Mouse (Mus musculus) CH12.LX (cell line): ENCODE results near the gene Reps1. TPM values are rescaled to one million over a fixed set of nuclear protein-coding genes. Genes with fewer than 3 reads are reported as not detected.

Source experiments
- DNase-seq: peaks from one replicate; pipeline ENCODE4 v3.0.0-alpha.2; 2013; ENCODE audit errors: extremely low read depth
- H3K27ac ChIP-seq: 2 replicates; pipeline ENCODE4 v1.5.1; 2012; ENCODE audit warnings: low read depth, mild to moderate bottlenecking, control low read depth, moderate library complexity; ENCODE audit not compliant: insufficient read depth
- H3K27me3 ChIP-seq: replicated peaks from 2 replicates; pipeline ENCODE3; 2012; ENCODE audit warnings: inconsistent platforms
- H3K36me3 ChIP-seq, 2 experiments: replicated peaks in 1 of 2; 2 replicates each; pipeline versions ENCODE3 to v1.6.1; 2012; ENCODE audit warnings: inconsistent platforms in 1 of 2, low read length in 1 of 2, mild to moderate bottlenecking in 1 of 2, mixed read lengths in 1 of 2, moderate library complexity in 1 of 2; ENCODE audit not compliant: control insufficient read depth in 1 of 2, insufficient read depth in 1 of 2
- H3K4me1 ChIP-seq, 2 experiments: 2 replicates each; pipeline ENCODE4 v1.6.1; 2012; ENCODE audit warnings: inconsistent platforms in 1 of 2, moderate library complexity in 1 of 2; ENCODE audit not compliant: insufficient read depth in 2 of 2, control insufficient read depth in 1 of 2
- H3K4me2 ChIP-seq: 2 replicates; pipeline ENCODE4 v1.6.1; 2012; ENCODE audit warnings: low read depth, mild to moderate bottlenecking, control low read depth; ENCODE audit not compliant: poor library complexity, insufficient read depth, severe bottlenecking
- H3K4me3 ChIP-seq, 3 experiments: fragments of 150-350 bp in 1 of 3; sonication (generic) in 1 of 3; replicated peaks in 1 of 3; 2 replicates each; pipeline versions ENCODE3 to v1.5.1; 2011 to 2012; ENCODE audit warnings: low read depth in 2 of 3, low read length in 2 of 3, mild to moderate bottlenecking in 2 of 3, moderate library complexity in 2 of 3, control low read depth in 1 of 3, improper control_type of control experiment in 1 of 3, inconsistent platforms in 1 of 3, mixed read lengths in 1 of 3; ENCODE audit not compliant: poor library complexity in 1 of 3
- H3K79me2 ChIP-seq: replicated peaks from 2 replicates; pipeline ENCODE4 v1.6.1; 2012; ENCODE audit warnings: mild to moderate bottlenecking, moderate library complexity; ENCODE audit not compliant: control insufficient read depth, poor library complexity, insufficient read depth, severe bottlenecking; ENCODE audit errors: extremely low read depth
- H3K9ac ChIP-seq: 2 replicates; pipeline ENCODE4 v1.6.1; 2012; ENCODE audit warnings: low read depth, mild to moderate bottlenecking, control low read depth, moderate library complexity; ENCODE audit not compliant: insufficient read depth
- H3K9me3 ChIP-seq: replicated peaks from 2 replicates; pipeline ENCODE3; 2012; ENCODE audit warnings: low read length, inconsistent platforms, mixed read lengths
- ELF1 ChIP-seq: IDR thresholded peaks from 2 replicates; pipeline ENCODE4 v1.6.1; 2014; ENCODE audit warnings: low read depth, mild to moderate bottlenecking, inconsistent platforms, low read length, improper control_type of control experiment
- IRF4 ChIP-seq: IDR thresholded peaks from 2 replicates; pipeline ENCODE4 v1.6.1; 2014; ENCODE audit warnings: low read depth, mild to moderate bottlenecking, inconsistent platforms, low read length, improper control_type of control experiment
- JUN ChIP-seq: IDR thresholded peaks from 2 replicates; pipeline ENCODE4 v1.6.1; 2011; ENCODE audit warnings: low read depth, mild to moderate bottlenecking, low read length, improper control_type of control experiment, moderate library complexity; ENCODE audit not compliant: insufficient read depth
- JUND ChIP-seq: conservative IDR thresholded peaks from 2 replicates; pipeline ENCODE4 v1.6.1; 2011; ENCODE audit warnings: low read depth, low read length, improper control_type of control experiment
- MAFK ChIP-seq: IDR thresholded peaks from 2 replicates; pipeline ENCODE4 v1.6.1; 2011; ENCODE audit warnings: low read length, improper control_type of control experiment; ENCODE audit not compliant: insufficient replicate concordance
- MEF2A ChIP-seq: IDR thresholded peaks from 2 replicates; pipeline ENCODE4 v1.6.1; 2014; ENCODE audit warnings: low read depth, mild to moderate bottlenecking, inconsistent platforms, low read length, improper control_type of control experiment, borderline replicate concordance
- MXI1 ChIP-seq: IDR thresholded peaks from 2 replicates; pipeline ENCODE4 v1.6.1; 2011; ENCODE audit warnings: mild to moderate bottlenecking, low read depth, low read length, improper control_type of control experiment
- RCOR1 ChIP-seq: conservative IDR thresholded peaks from 2 replicates; pipeline ENCODE4 v1.6.1; 2012; ENCODE audit warnings: low read depth, mild to moderate bottlenecking, inconsistent platforms, low read length, improper control_type of control experiment
- SIN3A ChIP-seq: IDR thresholded peaks from 2 replicates; pipeline ENCODE4 v1.6.1; 2012; ENCODE audit warnings: low read length, improper control_type of control experiment, inconsistent platforms
- TCF12 ChIP-seq: IDR thresholded peaks from 2 replicates; pipeline ENCODE4 v1.6.1; 2014; ENCODE audit warnings: low read depth, mild to moderate bottlenecking, inconsistent platforms, low read length, improper control_type of control experiment
- UBTF ChIP-seq: IDR thresholded peaks from 2 replicates; pipeline ENCODE4 v1.6.1; 2012; ENCODE audit warnings: low read depth, mild to moderate bottlenecking, inconsistent platforms, low read length, improper control_type of control experiment, moderate library complexity
- USF1 ChIP-seq: IDR thresholded peaks from 2 replicates; pipeline ENCODE4 v1.6.1; 2014; ENCODE audit warnings: low read depth, mild to moderate bottlenecking, inconsistent platforms, low read length, improper control_type of control experiment
- ZC3H11A ChIP-seq: IDR thresholded peaks from 2 replicates; pipeline ENCODE4 v1.6.1; 2012; ENCODE audit warnings: low read depth, mild to moderate bottlenecking, inconsistent platforms, low read length, improper control_type of control experiment
- dilution Hi-C: fragments of 300-500 bp; cut with MboI; formaldehyde crosslinking; loops from 2 replicates; pipeline ENCODE4 v1.14.3; 2020; ENCODE audit warnings: low sequenced_read_pairs; ENCODE audit not compliant: extremely low pct_unique_long_range_greater_than_20kb, extremely low pct_ligation_motif_present
- in situ Hi-C: fragments of 300-500 bp; cut with MboI; formaldehyde crosslinking; loops from 3 replicates; pipeline ENCODE4 v1.14.3; 2019; ENCODE audit warnings: low sequenced_read_pairs, low pct_ligation_motif_present, low pct_unique_long_range_greater_than_20kb, mixed read lengths
- polyA plus RNA-seq: library from polyadenylated mRNA; unstranded; fragments of >175 nt; gene quantifications from 2 replicates; pipeline ENCODE4 v1.2.1, GENCODE M21; 2012; ENCODE audit warnings: low read depth; ENCODE audit not compliant: insufficient read length
- total RNA-seq, 2 experiments: library from RNA; depleted of rRNA; stranded (reverse); fragments of 300-350 nt in 1 of 2; fragments of >200 nt in 1 of 2; gene quantifications; 2 replicates each; pipeline ENCODE4 v1.2.3; 2012 to 2014

The Reps1 gene
- total RNA-seq (2012; rRNA removed) (34.9 and 37.9 TPM in 2 replicates), total RNA-seq (2014; rRNA removed) (34.4 and 37.0 TPM in 2 replicates), polyA plus RNA-seq (46.7 and 61.5 TPM in 2 replicates)

DNA sequence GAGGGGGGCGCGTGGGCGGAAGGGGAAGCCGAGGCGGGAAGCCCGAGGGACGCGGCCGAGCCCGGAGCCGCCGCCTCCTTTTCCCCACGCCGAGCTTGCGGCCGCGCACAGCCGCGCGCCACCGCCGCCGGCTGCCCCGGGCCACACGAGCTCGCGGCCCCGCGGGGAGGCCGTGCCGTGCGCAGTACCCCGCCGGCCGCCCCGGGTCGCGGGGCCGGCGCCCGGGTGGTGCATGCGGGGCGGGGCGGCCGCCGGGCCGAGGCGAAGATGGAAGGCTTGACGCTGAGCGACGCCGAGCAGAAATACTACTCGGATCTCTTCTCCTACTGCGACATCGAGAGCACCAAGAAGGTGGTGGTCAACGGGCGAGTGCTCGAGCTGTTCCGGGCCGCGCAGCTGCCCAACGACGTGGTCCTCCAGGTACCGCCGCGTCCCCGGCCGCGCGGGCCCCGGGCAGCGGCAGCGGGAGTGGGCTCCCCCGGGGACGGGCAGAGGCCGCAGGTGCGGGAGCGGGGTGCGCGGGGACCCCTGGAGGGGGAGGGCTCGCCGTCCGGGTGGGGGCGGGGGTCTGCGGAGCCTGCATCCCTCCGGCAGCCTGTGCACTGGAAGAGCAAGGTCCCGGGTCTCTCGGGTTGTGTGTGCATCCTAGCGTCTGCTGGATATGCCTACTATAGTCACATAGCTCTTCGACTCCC is at the start of gene Reps1:
TSS of gene Reps1 (plus strand) at position 166 of the 695 bp plus-strand sequence.
- peak; percentile 6 for DNase-seq
- dilution Hi-C loops: no loop called here
- H3K4me2 ChIP-seq: peak within 1 kb of the TSS; percentile 98
- peak; percentile 11; the same call in 1 of the 2 replicates for TF ChIP-seq MXI1
- peak; percentile 55; the same call in 1 of the 2 replicates for TF ChIP-seq SIN3A
- TF ChIP-seq TCF12: no peak
- TF ChIP-seq UBTF: 0 out of 2 replicates have a peak, but pooled peaks have one; percentile 19
- TF ChIP-seq, all 38 proteins: peak for 3
- Histone ChIP-seq H3K79me2 (peaks cover 41% of the 10 kb centered on the region), H3K9ac (peak within 1 kb of the TSS; percentile 94), H3K36me3 (peaks cover 0 to 4% of the 10 kb centered on the region in 2 experiments), H3K4me1 (peaks cover 7 to 37% of the 10 kb centered on the region in 2 experiments), H3K27ac (no peak within 1 kb of the TSS), H3K27me3 (no peaks in the 10 kb centered on the region), H3K4me3 (peak within 1 kb of the TSS; percentile 85 to 91 (median 87)), H3K9me3 (no peaks in the 10 kb centered on the region)
- in situ Hi-C loops: loop anchor here (10.0 kb wide), 1 partner anchor 139 kb away; no protein-coding TSS in a partner anchor

- H3K4me1 ChIP-seq: peaks cover 2 to 12% of the 10 kb centered on the region in 2 experiments; a peak in 2 of 4 replicates
- in situ Hi-C loops (no loop called here), dilution Hi-C loops (no loop called here)
- no peaks in the 10 kb centered on the region for H3K9me3 ChIP-seq
- H3K79me2 ChIP-seq: no peaks in the 10 kb centered on the region
- no peak overlapping the region for H3K4me2 ChIP-seq
- no peak for TF ChIP-seq ELF1
- TF ChIP-seq JUN: no peak
- TF ChIP-seq MEF2A: no peak
- TF ChIP-seq TCF12: no peak
- no peak for TF ChIP-seq MAFK
- no peak for TF ChIP-seq ZC3H11A
- no peak for TF ChIP-seq RCOR1
- no peak for TF ChIP-seq UBTF
- TF ChIP-seq USF1: no peak
- no peak for TF ChIP-seq JUND
- no peak for TF ChIP-seq IRF4
- TF ChIP-seq, all 38 proteins: peak for 0
- no peak for DNase-seq
- H3K36me3 ChIP-seq: peaks cover 6 to 14% of the 10 kb centered on the region in 2 experiments
- H3K4me3 ChIP-seq: no peak overlapping the region
- H3K27ac ChIP-seq: no peak overlapping the region
- H3K27me3 ChIP-seq: no peaks in the 10 kb centered on the region
- no peak overlapping the region for H3K9ac ChIP-seq
These were observed 48.9 kb upstream of the Reps1 start for GRCm38 (mm10) chr10:18006756-18007155.
